Mouse (Mus musculus) small intestine, adult 2 months (tissue): Measurements from ENCODE around the gene Gm20458.

ENCODE experiments used
- CTCF ChIP-seq: fragments of 200-500 bp; IDR thresholded peaks from 2 replicates; pipeline ENCODE4 v1.5.1; 2012; ENCODE audit warnings: low read depth, mild to moderate bottlenecking, control low read depth, inconsistent platforms, low read length, moderate library complexity, mixed read lengths; ENCODE audit not compliant: insufficient replicate concordance, insufficient read length; ENCODE audit errors: extremely low read depth
- POLR2A ChIP-seq: fragments of 200-500 bp; IDR thresholded peaks from 2 replicates; pipeline ENCODE4 v1.6.1; 2012; ENCODE audit warnings: low read depth, mild to moderate bottlenecking, control low read depth, inconsistent platforms, low read length, moderate library complexity

DNA sequence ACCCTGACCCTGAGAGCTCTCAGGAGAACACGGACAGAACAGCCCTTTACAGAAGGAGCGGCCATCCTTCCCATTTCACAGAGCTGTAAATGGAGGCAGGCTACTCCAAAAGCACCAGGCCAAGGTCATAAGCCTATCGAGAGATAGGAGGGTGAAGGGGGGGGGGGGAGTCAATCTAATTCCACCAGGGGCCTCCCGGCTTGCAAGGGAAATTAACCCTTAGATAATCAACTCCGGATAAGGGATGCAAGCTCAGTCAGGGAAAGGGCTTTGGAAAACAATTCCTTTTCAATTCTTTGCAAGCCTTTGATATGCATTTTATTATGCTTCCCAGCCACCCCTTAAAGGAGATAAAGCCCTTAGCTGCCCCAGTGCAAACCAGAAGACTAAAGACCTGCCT, 32.3 kb upstream of the Gm20458 start:
- TF ChIP-seq CTCF (no peak), POLR2A (no peak)
